ENCODE assay signal across 7 mouse cellular contexts in the genomic region with DNA sequence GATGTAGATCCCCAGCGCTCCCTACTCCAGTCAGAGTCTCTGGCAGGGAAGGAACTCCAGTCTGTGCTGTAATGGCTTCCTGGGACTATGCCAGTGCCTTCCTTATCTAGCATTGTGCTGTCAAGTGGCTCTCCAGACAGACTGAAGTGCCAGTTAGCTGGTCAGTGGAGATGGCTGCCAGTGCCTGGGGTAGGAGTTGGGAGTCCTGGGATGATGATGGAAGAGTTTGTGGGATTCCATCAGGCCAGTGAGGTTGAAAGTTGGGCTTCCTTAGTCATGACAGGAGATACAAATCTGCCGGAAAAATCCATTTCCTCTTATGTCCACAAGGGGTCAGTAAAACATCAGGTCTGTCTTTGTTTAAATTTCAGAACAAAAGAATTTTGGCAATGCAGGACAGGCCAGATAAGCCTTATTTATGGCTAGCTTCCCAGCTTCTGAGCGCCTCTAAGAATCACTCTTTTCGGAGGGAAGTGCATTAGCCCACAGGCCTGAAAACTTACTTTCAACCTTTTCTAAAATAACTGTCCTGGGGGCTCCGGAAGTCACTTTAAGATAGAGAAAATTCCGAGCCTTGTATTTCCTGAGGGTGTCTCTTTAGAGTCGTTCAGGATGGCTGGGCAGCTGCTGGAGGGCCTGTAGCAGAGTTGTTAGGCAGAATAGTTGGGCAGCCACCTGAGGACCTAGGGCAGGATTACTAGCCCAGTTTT.
DNase-seq lines count a peak whose midpoint lies in the region; ATAC-seq and TF ChIP-seq lines count a peak whose summit lies in the region.

No protein-coding gene starts in this region.

- H3K4me2 ChIP-seq in forebrain, embryonic 11.5 days (ENCODE audit: low read depth, low read length, severe bottlenecking), result no peak overlapping the region

- peak overlapping the region; percentile 17; the same call in 1 of the 2 replicates for H3K9ac ChIP-seq in forebrain, embryonic 11.5 days (ENCODE audit: low read length)

- peak; percentile 50 for ATAC-seq in forebrain, embryonic 11.5 days (replicated peaks; ENCODE audit: low FRiP score)

- H3K4me1 ChIP-seq in forebrain, embryonic 11.5 days (replicated peaks; ENCODE audit: control insufficient read depth, insufficient read depth, low read length), result no peaks in the 10 kb centered on the region

- TF ChIP-seq POLR2A in brain, embryonic 14.5 days (IDR thresholded peaks at IDR 0.05; ENCODE audit: borderline replicate concordance, extremely low read depth, insufficient read depth, insufficient read length, poor library complexity, severe bottlenecking), result no peak

- H3K4me3 ChIP-seq in forebrain, embryonic 11.5 days (ENCODE audit: low read depth, low read length), result no peak overlapping the region

- 20% methylated on average over 7 of the region's 7 CpGs for WGBS in forebrain, embryonic 11.5 days

- peak overlapping the region; percentile 55; the same call in 1 of the 2 replicates for H3K27ac ChIP-seq in forebrain, embryonic 11.5 days (ENCODE audit: low read depth, low read length)

- peak; percentile 44 for DNase-seq in MN1 (ENCODE audit: low spot score)
- DNase-seq in brain, embryonic 14.5 days (ENCODE audit: low read depth), result peak; percentile 89
- DNase-seq in forebrain, embryonic 11.5 days (ENCODE audit: low spot score), result no peak
- DNase-seq in heart, postnatal 4 days, result peak; percentile 77
- DNase-seq in layer of hippocampus, adult 8-10 months (ENCODE audit: low spot score in 2 of 2), result peak; percentile 26 to 33
- peak; percentile 89 for DNase-seq in lung, postnatal 36 days
- DNase-seq in right cerebral cortex, postnatal 25 days, result peak; percentile 44

- peak; percentile 40 for TF ChIP-seq CTCF in brain, embryonic 14.5 days (IDR thresholded peaks at IDR 0.05; ENCODE audit: borderline replicate concordance, extremely low read depth, insufficient read depth, insufficient read length)

- no peaks in the 10 kb centered on the region for H3K36me3 ChIP-seq in forebrain, embryonic 11.5 days (ENCODE audit: control insufficient read depth, insufficient read depth, low read length)

- no peaks in the 10 kb centered on the region for H3K9me3 ChIP-seq in forebrain, embryonic 11.5 days (ENCODE audit: control insufficient read depth, low read length)

- no peaks in the 10 kb centered on the region for H3K27me3 ChIP-seq in forebrain, embryonic 11.5 days (ENCODE audit: control insufficient read depth, insufficient read depth, low read length)
